Mouse (Mus musculus) heart, embryonic 14.5 days (tissue): ENCODE results near the gene Tmem171. TPM values are rescaled to one million over a fixed set of nuclear protein-coding genes. Genes with fewer than 3 reads are reported as not detected.

ENCODE experiments used
- ATAC-seq: fragments of 200-750 bp; cut with Nextera tagmentation; 2 replicates; pipeline ENCODE4 v1.8.0; 2017; ENCODE audit warnings: low read depth, moderate TSS enrichment; ENCODE audit not compliant: insufficient number of reproducible peaks, insufficient read depth, low FRiP score
- H3K27ac ChIP-seq, 2 experiments: fragments of 200-500 bp in 1 of 2; fragments of 300-500 bp in 1 of 2; sonication (generic) in 1 of 2; replicated peaks in 1 of 2; 2 replicates each; pipeline ENCODE4 v1.5.1; 2012 to 2014; ENCODE audit warnings: low read depth in 2 of 2, low read length in 2 of 2, control low read depth in 1 of 2, mild to moderate bottlenecking in 1 of 2, mixed read lengths in 1 of 2; ENCODE audit not compliant: control insufficient read depth in 1 of 2, insufficient read depth in 1 of 2
- H3K27me3 ChIP-seq: fragments of 300-500 bp; sonication (generic); 2 replicates; pipeline ENCODE4 v1.6.1; 2014; ENCODE audit warnings: mild to moderate bottlenecking, low read length, control low read depth; ENCODE audit not compliant: control insufficient read depth, insufficient read depth
- H3K36me3 ChIP-seq: fragments of 300-500 bp; sonication (generic); 2 replicates; pipeline ENCODE4 v1.6.1; 2014; ENCODE audit warnings: mild to moderate bottlenecking, control low read depth, low read length, mixed read lengths; ENCODE audit not compliant: control insufficient read depth, insufficient read depth
- H3K4me1 ChIP-seq, 2 experiments: fragments of 200-500 bp in 1 of 2; fragments of 300-500 bp in 1 of 2; sonication (generic) in 1 of 2; 2 replicates each; pipeline ENCODE4 v1.6.1; 2012 to 2014; ENCODE audit warnings: low read length in 2 of 2, control low read depth in 1 of 2, mixed read lengths in 1 of 2; ENCODE audit not compliant: control insufficient read depth in 2 of 2, insufficient read depth in 2 of 2
- H3K4me2 ChIP-seq: fragments of 300-500 bp; sonication (generic); 2 replicates; pipeline ENCODE4 v1.6.1; 2014; ENCODE audit warnings: mild to moderate bottlenecking, low read length
- H3K4me3 ChIP-seq, 2 experiments: fragments of 200-500 bp in 1 of 2; fragments of 300-500 bp in 1 of 2; sonication (generic) in 1 of 2; 2 replicates each; pipeline ENCODE4 v1.5.1; 2012 to 2014; ENCODE audit warnings: low read length in 2 of 2, mild to moderate bottlenecking in 2 of 2, control low read depth in 1 of 2, low read depth in 1 of 2, moderate library complexity in 1 of 2; ENCODE audit not compliant: control insufficient read depth in 1 of 2, insufficient read depth in 1 of 2
- H3K9ac ChIP-seq: fragments of 300-500 bp; sonication (generic); 2 replicates; pipeline ENCODE4 v1.6.1; 2014; ENCODE audit warnings: mild to moderate bottlenecking, low read length
- H3K9me3 ChIP-seq: fragments of 300-500 bp; sonication (generic); 2 replicates; pipeline ENCODE4 v1.6.1; 2016; ENCODE audit warnings: low read length, control low read depth; ENCODE audit not compliant: control insufficient read depth
- WGBS: fragments of 180-500 bp; shearing (Covaris S2); extraction: QIAGEN DNeasy Blood & Tissue Kit; methylation state at CpG from one replicate; pipeline ENCODE4 v1.1.7; 2014; 5-methylcytosine and 5-hydroxymethylcytosine counted together
- polyA plus RNA-seq: library from polyadenylated mRNA; unstranded; fragments of >200 nt; fragmentation: Nextera tagmentation; extraction: Ambion mirVana; gene quantifications from 2 replicates; pipeline ENCODE4 v1.2.1, GENCODE M21; 2014

Gene Tmem171
- polyA plus RNA-seq, 1 experiment from 2014 or later: 2.1 TPM

DNA sequence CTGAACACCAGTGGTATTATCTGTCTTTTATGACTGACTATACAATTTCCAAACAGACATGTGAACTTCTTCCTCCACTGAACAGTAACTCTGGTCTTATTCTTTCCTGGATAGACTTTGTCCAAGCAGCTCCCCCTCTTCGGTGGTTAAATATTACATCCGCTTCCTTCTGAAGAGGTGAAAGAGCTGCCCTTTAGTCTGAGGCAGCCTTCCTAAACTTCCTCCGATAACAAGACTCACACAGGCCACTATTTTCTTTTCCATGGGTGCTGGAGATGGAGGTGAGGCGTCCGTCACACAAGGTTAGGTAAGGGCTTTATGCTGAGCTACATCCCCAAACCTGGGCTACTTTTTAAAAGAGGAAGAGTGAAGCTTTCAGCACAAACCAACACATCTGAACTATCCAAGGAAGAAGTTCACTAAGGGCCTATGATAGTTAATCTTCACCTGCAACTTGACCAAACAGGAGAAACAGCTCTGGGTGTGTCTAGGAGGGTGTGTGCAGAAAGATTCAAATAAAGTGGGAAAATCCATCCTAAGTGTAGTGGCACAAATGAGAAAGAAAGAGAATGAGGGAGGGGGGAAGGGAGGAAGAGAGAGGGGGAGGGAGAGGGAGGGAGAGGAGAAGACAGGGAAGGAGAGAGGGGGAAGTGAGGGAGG lies 56.0 kb downstream of the Tmem171 start:
- Histone ChIP-seq H3K36me3 (no peaks in the 10 kb centered on the region), H3K27ac (no peak overlapping the region), H3K27me3 (no peaks in the 10 kb centered on the region), H3K4me1 (peaks cover 0 to 8% of the 10 kb centered on the region in 2 experiments; a peak in 1 of 4 replicates), H3K9ac (no peak overlapping the region), H3K9me3 (peaks cover 9% of the 10 kb centered on the region; the same call in 1 of the 2 replicates), H3K4me3 (no peak overlapping the region), H3K4me2 (no peak overlapping the region)
- 82% methylated on average over 5 of the region's 5 CpGs for whole genome bisulfite sequencing
- ATAC-seq: no peak

DNA sequence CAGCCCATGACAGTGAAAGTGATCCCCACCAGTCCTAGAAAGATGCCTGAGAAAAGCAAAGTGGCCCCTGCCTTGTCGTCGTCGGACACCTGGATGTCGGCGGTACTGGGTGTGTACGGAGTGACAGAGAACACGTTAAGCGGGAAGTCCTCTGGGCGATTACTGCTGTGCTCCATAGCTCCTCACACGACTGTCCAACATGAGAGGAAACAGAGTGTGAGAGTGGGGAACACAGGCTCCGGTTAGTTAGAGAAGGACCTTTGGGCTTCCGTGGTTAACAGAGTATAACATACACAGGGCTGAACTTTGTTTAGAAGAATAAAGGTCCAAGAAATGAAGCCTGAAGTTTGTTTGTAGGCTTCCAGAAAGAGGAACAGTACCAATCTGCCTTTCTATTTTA lies 57.5 kb downstream of the Tmem171 start, which contains the start of gene Tmem174:
TSS of gene Tmem174 (minus strand) at position 266 of the 400 bp plus-strand sequence.
- WGBS: 72% methylated on average over 12 of the region's 12 CpGs
- Histone ChIP-seq H3K27me3 (no peaks in the 10 kb centered on the region), H3K27ac (no peak within 1 kb of the TSS), H3K9ac (no peak within 1 kb of the TSS), H3K4me1 (peaks cover 0 to 8% of the 10 kb centered on the region in 2 experiments; a peak in 2 of 4 replicates), H3K4me3 (peak within 1 kb of the TSS; percentile 18 to 23), H3K9me3 (peaks cover 9% of the 10 kb centered on the region; the same call in 1 of the 2 replicates), H3K4me2 (peak within 1 kb of the TSS; percentile 52), H3K36me3 (no peaks in the 10 kb centered on the region)
- ATAC-seq: no peak

DNA sequence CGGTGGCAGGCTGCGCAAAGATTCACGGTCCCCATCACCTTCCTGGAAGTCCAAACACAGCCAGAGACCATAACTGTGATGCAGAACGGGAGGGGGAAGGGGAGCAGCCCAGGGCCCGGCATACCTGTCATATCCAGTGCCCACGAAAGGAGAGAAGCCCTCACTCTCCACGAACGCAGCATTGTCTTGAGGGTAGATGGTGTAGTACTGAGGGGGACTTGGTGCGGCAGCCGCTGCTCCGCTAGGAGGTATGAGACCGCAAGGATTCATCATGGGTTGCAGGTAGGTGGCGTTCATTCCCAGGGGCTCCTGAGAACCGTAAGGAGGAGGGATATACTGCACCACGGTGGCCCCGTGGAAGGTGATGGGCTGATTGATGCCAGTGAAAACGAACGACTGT lies 58.1 kb downstream of the Tmem171 start:
- Histone ChIP-seq H3K27ac (no peak overlapping the region), H3K9me3 (peaks cover 9% of the 10 kb centered on the region; the same call in 1 of the 2 replicates), H3K27me3 (no peaks in the 10 kb centered on the region), H3K36me3 (no peaks in the 10 kb centered on the region), H3K4me1 (peaks cover 0 to 8% of the 10 kb centered on the region in 2 experiments; a peak in 2 of 4 replicates), H3K9ac (no peak overlapping the region), H3K4me2 (peak overlapping the region; percentile 52), H3K4me3 (peak overlapping the region; percentile 18 to 23)
- WGBS: 47% methylated on average over 18 of the region's 18 CpGs
- no peak for ATAC-seq

Other genes with a start within 250 kb of the Tmem171 start
- 0.81 and 1.2 TPM in 2 replicates for gene Gm10320, start 202.8 kb downstream of the Tmem171 start, polyA plus RNA-seq
- not detected in 2 replicates for gene Tmem174, start 57.4 kb downstream of the Tmem171 start, polyA plus RNA-seq
- gene Fcho2, start 120.6 kb upstream of the Tmem171 start, polyA plus RNA-seq: 28.0 and 29.4 TPM in 2 replicates
- 27.9 and 39.6 TPM in 2 replicates for gene Tnpo1, start 231.6 kb upstream of the Tmem171 start, polyA plus RNA-seq